Mouse (Mus musculus): ENCODE results near the gene Tnfrsf8.

GRCm38 (mm10) chr4:145319274-145320226 lies 4.6 kb upstream of the Tnfrsf8 start:
- TF ChIP-seq CTCF (IDR thresholded peaks at IDR 0.05) (no peak), POLR2A (IDR thresholded peaks at IDR 0.05; ENCODE audit: insufficient read depth, low read depth, low read length) (no peak), EP300 (IDR thresholded peaks at IDR 0.05; ENCODE audit: insufficient read depth, low read depth, low read length) (no peak)

Data from heart, adult 2 months (tissue).